Mouse (Mus musculus) gastrocnemius, postnatal 4 days (tissue): ENCODE measurements at regions not wholly inside any gene's neighbourhood (a gene's known extent, or its start where the extent isn't known, plus 50 kb on each side); places are given as distances from the start of the nearest gene placed in this dataset.

ENCODE experiments used
- DNase-seq, 2 experiments: peaks; one replicate each; pipeline ENCODE4 v3.0.0; 2021 to 2022; ENCODE audit warnings: low spot score in 2 of 2, mixed read lengths in 2 of 2

DNA sequence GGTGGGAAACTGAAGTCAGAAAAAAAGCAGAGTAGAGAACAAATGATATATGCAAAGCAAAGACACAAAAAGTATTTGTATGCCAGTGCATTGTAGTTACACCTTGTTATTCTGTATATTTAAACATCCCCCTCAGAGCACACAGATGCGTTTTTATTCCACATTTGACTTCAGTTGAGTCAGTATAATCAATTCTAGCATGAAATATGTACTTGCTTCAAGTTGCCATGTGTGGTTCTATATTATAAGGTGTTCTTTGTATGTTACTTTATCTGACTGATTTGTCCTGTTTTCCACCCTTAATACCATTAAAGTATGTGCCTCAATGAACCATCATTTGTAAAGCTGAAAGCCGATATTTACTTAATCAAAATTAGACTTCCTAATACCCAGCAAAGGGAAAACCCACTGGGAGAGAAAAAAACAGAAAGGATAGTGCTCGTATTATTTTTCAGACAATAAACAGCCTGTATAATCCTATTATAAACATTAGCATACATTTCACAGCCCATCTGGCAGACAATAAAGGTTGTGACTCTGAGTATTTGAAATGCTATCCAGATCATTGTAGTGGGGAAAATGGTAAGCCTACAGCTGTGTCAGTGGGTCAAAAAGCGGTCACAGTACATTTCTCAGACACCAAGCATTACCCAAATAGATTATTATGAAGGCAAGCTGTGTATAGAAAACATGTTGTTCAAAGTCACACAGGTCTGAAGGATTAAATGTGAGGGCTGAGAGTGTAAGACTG, 189.1 kb upstream of the Bmp2 start:
- no peak for DNase-seq

DNA sequence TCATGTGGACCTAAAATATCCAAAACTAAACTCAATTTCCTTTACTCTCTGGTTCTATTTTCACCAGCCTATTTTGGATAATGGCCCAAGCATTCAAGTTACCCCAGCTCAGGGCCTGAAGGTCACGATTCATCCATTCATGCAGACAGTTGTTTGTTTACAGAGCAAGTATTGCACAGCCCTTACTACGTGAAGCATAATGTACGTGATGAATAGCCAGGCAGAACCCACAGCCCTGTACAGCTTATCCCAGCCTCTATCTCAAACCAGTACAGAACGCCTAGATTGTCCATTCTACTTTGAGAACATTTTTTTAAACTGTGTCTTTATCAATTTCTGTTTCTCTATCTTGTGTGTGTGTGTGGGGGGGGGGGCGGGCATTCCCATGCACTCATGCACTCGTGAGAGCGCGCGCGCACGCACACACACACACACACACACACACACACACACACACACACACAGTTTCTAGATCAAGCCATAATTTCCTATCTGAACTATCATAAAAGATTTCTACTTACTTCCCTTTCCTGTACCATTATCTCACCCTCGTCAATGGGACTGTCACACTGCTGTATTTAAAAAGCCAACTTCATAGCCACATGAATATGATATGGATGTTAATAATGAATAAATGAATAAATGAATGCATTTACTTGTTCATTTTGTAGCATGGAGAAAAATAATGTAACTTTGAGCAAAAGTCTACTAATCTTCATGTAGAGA, 180.3 kb upstream of the Bmp2 start:
- DNase-seq = no peak

DNA sequence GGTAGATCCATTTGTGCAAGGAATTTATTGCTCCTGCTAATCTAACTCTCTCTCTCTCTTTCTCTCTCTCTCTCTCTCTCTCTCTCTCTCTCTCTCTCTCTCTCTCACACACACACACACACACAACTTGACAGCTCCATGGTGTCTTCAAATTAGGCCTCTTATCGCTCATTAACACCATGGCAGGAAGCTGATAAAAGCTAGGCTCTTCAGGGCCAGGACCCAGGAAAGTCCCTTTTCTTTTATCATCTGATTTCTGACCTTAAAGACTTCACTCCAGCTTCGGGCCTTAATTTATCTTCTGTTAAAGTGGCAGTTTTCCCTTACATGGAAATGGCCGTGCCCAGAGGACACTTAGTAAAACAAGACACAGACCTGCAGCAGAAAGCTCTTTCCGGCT, 178.4 kb upstream of the Bmp2 start:
- no peak for DNase-seq

DNA sequence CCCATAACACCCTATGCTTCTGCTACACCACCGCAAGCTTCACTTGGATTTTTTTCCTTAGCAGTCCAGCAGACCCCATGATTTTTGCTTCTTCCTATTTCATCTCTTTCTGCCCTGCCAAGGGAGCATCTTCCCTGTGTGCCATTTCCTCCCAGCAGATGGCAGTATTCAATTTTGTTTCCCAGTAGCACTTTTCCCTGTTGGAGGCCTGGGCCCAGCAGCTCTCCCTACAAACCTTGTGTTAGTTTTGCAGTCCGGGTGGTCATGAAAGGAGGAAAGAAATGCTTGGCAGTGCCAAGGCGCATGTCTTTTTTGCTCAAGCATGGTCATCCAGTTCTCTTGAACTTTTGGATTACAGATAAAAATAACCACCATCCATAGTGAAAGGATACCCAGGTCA, 170.9 kb upstream of the Bmp2 start:
- DNase-seq = peak in 1 of 2 experiments; percentile 33

DNA sequence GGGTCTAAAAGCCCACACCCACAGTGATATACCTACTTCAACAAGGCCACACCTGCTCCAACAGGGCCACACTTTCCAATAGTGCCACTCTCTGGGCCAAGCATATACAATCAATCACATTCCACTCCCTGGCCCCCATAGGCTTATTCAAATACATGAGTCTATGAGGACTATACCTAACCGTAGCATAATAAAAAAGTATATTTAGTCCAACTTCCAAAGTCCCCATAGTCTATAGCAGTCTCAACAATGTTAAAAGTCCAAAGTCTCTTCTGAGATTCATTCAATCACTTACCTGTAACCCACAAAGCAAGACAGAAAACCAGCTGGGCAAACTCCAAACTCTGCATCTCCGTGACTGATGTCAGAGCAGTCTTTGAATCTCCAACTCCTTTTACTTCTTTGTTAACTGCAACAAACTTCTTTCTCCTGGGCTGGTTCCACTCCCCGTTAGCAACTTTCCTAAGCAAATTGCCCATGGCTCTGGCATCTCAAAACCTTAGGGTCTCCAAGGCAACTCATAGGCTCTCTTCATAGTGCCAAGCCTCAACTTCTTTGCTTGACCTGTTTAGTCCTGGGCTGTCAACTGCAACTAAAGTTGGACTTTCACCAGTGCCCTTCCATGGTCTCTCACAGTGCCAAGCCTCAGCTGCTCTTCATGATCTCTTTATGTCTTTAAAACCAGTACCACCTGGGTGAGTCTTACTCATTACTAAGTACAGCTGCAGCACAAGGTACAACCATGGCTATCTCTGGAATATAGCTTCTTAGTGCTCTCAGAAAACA, 168.6 kb upstream of the Bmp2 start:
- no peak for DNase-seq

DNA sequence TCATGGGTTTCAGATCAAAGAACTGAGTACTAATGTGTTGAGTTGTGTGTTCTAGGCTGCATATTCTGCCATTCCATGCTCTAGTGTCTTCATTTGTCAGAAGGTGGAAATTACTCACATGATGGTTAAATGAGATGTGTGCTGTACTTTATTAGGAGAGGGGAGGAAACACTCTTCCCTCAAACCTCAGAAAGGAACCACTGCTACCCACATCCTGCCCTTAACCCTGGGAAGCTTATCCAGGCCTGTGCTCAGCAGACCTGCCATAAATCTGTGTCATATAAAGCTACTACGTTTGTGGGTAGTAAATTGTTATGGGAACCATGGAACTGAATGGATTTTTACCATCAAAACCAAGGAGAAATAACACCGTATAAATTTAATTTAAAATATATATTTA, 166.7 kb upstream of the Bmp2 start:
- no peak for DNase-seq

DNA sequence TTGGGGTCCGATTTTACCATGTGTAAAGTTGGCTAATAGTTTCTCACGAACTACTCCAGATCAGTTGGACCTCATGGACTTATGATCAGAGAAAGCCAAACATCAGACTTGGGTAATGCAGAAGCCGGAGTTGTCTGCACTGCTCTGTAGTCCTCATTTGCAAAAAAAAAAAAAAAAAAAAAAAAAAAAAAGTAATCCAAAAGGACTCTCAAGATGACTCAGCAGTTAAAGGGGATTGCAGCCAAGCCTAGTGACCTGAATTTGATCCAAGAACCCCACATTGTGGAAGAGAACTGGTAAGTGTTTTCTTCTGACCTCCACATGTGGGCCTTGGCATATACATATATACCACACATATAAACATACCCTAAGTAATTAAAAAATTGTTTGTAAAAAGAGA, 164.6 kb upstream of the Bmp2 start:
- no peak for DNase-seq

DNA sequence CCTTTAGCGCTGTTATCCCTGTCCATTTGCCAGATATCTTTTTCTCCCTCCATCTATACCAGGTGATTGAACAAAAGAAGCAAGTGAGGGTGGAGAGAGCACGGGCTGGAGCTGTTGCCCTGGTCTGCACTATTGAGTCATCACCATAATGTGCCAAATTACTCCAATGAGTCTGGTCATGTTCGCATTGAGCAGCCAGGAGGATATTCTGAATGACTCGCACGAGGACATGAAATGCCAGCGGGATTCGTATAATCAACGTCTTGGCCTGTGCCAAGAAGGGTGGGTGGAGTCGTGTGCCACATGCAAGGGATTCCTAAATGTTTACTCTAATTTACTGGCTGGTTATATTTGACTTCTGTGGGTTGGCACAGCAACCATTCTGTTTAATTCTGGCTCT, 159.7 kb upstream of the Bmp2 start:
- DNase-seq = no peak

DNA sequence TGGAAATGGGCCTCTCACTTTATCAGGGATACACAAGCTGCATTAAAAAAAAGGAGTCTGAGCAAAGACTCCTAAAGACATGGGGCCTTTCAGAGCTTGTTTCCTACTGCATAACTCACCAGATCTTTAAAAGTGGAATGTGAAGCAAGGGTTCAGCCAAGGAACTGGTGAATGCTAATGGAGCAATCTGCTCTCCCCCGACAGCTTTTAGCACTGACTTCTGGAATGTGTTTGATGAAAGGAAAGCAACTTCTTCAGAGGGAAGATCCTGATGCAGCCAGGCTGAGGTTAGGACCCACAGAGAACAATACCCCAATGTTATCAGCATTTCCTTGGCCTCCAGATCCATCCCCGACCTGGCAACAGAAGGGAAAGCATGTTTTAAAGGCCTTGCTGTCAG, 154.4 kb upstream of the Bmp2 start:
- no peak for DNase-seq

DNA sequence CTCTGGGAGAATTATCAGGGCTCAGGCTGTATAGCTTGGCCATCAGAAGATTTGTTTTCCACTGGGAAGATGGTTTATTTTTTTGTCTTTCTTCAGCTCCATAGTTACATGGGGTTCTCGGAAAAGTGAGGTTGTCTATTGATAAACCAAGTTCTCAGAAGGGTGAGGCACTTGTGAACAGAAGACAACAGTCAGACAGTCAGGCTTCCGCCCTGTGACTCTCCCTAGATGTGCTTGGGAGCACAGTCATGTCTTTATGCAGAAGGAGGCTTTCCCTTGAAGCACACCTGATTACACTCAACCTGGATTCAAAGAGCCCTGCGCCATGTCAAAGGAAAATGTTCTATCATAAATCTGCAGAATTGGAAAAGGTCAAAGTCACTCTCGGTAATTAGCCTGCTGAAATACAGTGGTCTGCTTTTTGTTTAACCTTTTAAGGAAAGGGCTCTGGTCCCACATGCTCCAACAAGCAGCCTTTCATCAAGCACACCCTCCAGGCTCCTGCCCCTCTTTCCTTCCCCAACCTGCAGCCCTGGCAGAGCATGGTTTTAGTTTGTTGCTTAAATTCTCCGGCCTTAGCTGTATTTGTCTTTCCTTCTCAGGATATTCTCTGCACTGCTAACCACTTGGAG, 152.8 kb upstream of the Bmp2 start:
- DNase-seq = no peak

DNA sequence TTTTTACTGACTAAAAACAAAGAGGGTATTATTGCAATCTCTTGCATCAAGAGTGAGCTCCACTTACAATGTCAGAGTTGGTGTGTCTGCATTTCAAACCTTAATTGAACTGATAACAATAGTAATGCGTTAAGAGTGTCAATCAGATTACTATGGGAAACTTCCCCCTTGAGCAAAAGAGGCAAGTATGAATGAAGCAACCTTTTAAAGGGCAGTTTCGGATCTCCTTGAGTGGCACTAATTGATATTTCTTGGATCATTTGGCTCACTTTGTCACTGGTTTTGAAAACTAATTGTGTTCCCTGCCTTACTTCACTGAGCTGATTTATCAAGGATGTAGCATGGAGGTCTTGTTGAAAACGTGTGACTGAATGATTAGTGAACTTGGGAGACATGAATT, 151.0 kb upstream of the Bmp2 start:
- DNase-seq = no peak

DNA sequence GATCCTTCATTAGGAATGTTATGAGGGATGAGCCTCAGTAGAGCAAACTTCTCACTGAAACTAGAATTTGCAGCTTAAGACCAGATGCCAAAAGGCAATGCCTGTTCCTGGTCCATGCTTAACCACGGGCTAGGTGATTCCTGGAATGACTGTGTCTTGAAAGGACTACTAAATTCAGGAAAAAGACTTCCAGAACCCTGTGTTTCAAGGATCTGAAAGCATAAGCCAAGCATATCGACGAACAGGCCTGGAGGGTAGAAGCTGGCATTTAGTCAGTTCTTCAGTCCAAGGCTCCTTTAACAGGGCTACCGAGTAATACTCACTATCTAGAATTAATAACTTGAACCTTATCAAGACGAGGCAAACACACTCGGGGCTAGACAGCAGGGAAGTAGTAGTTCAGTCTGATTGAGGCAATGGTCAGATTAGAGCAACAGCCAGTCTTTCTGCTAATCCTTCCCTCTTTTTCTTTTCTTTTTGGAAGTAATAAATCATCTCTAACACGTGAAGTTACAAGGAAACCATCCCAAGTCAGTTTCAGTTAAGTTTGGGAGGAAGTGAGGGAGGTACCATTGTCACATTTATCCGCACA, 134.9 kb upstream of the Bmp2 start:
- DNase-seq = no peak

DNA sequence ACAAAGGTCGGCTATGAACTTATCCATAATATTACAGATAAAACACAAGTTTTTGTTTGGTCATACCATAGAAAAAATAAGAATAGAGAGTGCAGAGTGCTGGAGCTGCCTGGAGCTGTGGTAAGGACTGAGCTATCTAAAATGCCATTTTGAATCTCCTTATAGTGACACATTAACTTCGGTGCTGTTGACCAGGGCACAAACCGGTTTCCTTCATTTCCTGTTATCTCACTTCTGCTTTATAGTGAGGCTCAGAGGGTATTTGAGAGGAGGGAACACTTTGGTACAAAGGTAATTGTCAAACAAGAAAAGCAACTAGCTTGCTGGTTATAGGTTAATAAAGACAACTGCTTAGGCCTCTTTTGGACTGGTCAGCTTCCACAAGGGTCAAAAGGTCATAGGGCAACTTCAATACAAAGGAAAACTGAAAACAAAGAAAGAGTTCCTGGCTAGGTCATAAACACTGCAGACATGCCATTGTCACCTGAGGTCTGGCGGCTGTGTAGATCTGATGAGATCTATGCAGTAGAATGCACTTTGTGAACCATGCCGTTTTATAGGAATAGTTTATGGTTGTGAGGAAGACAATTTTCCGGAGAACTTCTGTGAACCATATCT, 132.2 kb upstream of the Bmp2 start:
- DNase-seq = no peak

DNA sequence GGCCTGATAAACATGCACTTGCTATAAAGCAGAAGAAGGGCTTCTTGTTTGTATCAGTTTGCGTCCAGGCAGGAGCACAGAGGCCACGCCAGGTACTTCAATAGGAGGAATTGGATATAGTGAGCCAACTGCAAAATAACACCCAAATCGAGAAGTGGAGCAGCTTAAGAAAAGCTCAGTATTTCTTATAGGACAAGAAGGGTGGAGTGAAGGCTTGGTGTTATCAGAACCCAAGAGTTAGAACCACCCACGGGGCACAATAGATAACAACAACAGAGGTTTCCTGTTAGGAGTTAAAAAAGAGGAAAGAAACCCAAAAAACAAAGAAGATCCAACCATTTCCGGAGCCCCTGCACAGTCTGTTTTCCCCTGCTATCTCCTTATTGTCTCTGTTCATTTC, 126.4 kb upstream of the Bmp2 start:
- DNase-seq = no peak

DNA sequence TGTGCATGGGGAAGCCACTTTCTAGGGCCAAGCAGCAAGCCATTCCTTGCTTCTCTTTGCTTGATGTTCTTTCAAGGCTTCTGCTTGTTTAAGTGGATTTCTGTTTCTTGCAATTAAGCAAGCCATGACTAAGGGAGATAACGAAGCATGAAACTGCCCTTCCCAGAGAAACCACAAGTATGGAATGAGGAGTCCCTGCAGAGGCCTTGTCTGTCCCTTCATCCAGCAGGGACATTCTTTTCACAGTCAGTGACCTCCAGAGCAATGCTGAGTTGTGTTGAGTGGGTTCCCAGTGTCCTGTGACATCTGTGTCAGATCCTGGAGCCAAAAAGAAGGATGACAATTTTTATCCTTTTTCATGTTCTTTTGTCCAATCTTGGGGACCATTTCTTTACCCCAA, 124.9 kb upstream of the Bmp2 start:
- DNase-seq = no peak

DNA sequence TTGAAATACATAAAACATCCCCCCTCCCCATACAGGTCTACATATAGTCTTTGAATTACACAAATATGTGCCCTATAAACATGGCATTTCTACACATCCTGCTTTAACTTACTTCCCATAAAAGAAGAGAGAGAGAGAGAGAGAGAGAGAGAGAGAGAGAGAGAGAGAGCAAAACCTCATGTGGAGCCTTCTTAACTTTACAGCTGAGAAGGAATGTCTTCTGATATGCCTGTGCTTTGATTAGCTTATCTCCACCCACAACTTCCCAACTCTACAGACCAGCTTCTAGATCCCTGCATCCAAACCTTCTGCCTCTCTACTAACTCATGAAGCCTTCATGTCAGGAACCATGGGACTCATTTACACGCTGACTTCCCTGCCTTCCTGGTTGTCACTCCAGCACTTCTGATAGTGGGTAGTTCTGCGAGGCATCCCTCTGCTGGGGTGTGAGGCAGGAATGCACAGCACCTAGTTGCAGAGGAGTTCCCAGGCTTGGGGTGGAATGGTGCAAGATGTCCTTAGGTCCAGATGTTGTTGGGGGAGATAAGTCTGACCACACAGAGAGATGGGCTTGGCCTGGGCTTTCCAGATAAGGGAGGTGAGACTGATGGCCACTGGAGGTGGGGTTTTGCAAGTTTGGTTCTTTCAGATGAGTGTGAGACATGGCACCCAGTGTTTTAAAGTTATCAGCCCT, 122.4 kb upstream of the Bmp2 start:
- DNase-seq = no peak

DNA sequence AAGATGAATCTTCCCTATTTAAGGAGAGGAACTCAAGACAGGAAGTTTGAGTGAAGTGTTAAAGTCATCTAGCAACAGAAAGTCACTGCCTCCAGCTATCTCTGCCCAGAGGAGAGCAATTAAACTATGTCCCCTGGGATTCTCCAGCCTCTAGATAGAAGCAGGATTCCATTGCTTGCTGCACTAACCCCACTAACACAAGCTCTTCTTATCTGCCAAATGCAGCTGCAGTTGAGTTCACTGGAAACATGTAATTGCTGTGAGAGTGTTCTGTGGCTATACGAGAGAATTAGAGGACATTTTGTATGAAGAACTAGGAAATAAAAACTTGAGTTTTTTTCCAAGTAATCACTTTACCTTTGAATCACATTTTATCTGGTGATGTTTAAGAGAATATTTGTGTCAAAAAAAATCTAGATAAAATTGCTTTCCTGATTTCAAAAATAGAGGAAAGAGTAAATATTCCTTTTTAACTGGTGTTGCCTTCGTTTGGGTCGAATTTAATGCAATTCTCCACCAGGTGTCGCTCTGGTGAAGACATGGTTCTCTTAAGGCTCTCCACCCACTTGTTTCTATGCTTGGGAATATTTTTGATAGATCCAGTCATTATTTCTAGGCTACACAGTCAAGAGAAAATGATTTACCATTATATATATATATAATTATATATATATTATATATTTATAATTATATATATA, 121.1 kb upstream of the Bmp2 start:
- no peak for DNase-seq

DNA sequence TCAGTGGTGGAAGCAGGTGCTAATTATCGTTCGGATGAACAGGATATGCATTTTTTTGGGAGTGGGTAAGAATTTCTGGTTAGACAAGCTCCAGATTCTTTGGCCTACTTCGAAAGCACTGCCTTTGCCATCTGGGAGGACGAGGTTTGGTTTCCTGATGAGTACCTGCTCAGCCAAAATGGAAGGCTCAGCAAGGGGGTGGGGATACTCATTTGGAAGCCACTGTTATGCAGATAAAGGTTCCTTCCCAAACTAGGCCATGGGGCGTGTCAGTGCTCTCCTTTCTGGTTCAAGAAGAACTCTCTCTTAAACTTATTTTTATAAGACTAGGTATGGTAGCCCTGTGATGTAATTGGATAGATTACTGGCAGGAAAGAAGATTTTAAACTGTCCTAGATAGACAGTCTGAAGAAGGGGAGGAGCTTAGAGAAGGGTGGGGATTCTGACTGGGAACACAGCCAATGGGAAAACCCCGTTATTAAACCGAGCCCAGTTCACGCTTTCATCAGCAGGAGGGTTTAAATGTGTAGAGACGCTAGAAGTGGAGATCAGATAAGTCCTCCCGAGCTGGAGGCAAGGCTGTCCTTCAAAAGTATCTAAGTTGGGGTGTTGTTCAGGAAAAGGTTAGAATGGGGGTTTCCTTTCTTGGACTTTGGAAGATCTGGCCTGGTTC, 119.7 kb upstream of the Bmp2 start:
- DNase-seq = no peak
